Mouse (Mus musculus) liver, embryonic 14.5 days (tissue): ENCODE results near the gene Ubtd1. TPM values are rescaled to one million over a fixed set of nuclear protein-coding genes. Genes with fewer than 3 reads are reported as not detected.

Experiments
- ATAC-seq: fragments of 200-750 bp; cut with Nextera tagmentation; 2 replicates; pipeline ENCODE4 v1.8.0; 2017; ENCODE audit warnings: moderate number of reproducible peaks, mild to moderate bottlenecking, moderate library complexity; ENCODE audit not compliant: insufficient read depth
- DNase-seq, 3 experiments: peaks; one replicate each; pipeline ENCODE4 v3.0.0-alpha.2; 2012 to 2013; ENCODE audit warnings: low read depth in 3 of 3, low spot score in 3 of 3
- H3K27ac ChIP-seq: fragments of 300-500 bp; sonication (generic); 2 replicates; pipeline ENCODE4 v1.5.1; 2014; ENCODE audit warnings: moderate library complexity, mild to moderate bottlenecking, control low read depth, inconsistent platforms
- H3K27me3 ChIP-seq: fragments of 300-500 bp; sonication (generic); 2 replicates; pipeline ENCODE4 v1.6.1; 2014; ENCODE audit warnings: mild to moderate bottlenecking, low read length, moderate library complexity; ENCODE audit not compliant: control insufficient read depth, insufficient read depth
- H3K36me3 ChIP-seq: fragments of 300-500 bp; sonication (generic); replicated peaks from 2 replicates; pipeline ENCODE4 v1.6.1; 2014; ENCODE audit warnings: low read depth; ENCODE audit not compliant: control insufficient read depth, insufficient read depth
- H3K4me1 ChIP-seq, 2 experiments: fragments of 200-500 bp in 1 of 2; fragments of 300-500 bp in 1 of 2; sonication (generic) in 1 of 2; replicated peaks; 2 replicates each; pipeline ENCODE4 v1.6.1; 2012 to 2014; ENCODE audit warnings: antibody characterized with exemption in 1 of 2, inconsistent platforms in 1 of 2, low read length in 1 of 2; ENCODE audit not compliant: control insufficient read depth in 2 of 2, insufficient read depth in 2 of 2
- H3K4me2 ChIP-seq: fragments of 300-500 bp; sonication (generic); 2 replicates; pipeline ENCODE4 v1.6.1; 2014; ENCODE audit warnings: low read depth, mild to moderate bottlenecking, control low read depth, moderate library complexity
- H3K4me3 ChIP-seq, 2 experiments: fragments of 200-500 bp in 1 of 2; fragments of 300-500 bp in 1 of 2; sonication (generic) in 1 of 2; 2 replicates each; pipeline ENCODE4 v1.5.1; 2012 to 2014; ENCODE audit warnings: low read depth in 2 of 2, low read length in 2 of 2, mild to moderate bottlenecking in 2 of 2, control low read depth in 1 of 2, inconsistent platforms in 1 of 2, moderate library complexity in 1 of 2; ENCODE audit not compliant: insufficient read depth in 1 of 2
- H3K9ac ChIP-seq: fragments of 300-500 bp; sonication (generic); replicated peaks from 2 replicates; pipeline ENCODE4 v1.6.1; 2014; ENCODE audit warnings: mild to moderate bottlenecking, control low read depth, moderate library complexity
- H3K9me3 ChIP-seq: fragments of 300-500 bp; sonication (generic); 2 replicates; pipeline ENCODE4 v1.6.1; 2016; ENCODE audit warnings: low read length, mixed read lengths; ENCODE audit not compliant: control insufficient read depth
- CTCF ChIP-seq: IDR thresholded peaks from 2 replicates; pipeline ENCODE4 v1.5.1; 2016; ENCODE audit warnings: antibody characterized with exemption, low read depth, control low read depth
- EP300 ChIP-seq: IDR thresholded peaks from 2 replicates; pipeline ENCODE4 v1.6.1; 2016; ENCODE audit warnings: antibody characterized with exemption, low read depth
- whole genome bisulfite sequencing: fragments of 180-500 bp; shearing (Covaris S2); extraction: QIAGEN DNeasy Blood & Tissue Kit; methylation state at CpG from one replicate; pipeline ENCODE4 v1.1.7; 2014; ENCODE audit not compliant: insufficient replicate concordance; 5-methylcytosine and 5-hydroxymethylcytosine counted together
- polyA plus RNA-seq, 2 experiments: library from polyadenylated mRNA; depleted of rRNA in 1 of 2; stranded (reverse) in 1 of 2; unstranded in 1 of 2; fragments of >200 nt; fragmentation: Nextera tagmentation in 1 of 2; extraction: Ambion mirVana in 1 of 2; gene quantifications; 2 replicates each; pipeline versions ENCODE4 v1.2.1 to v1.2.3; 2012 to 2014

Gene Ubtd1
- polyA plus RNA-seq, 2 experiments, result 2.0 to 4.2 TPM

DNA sequence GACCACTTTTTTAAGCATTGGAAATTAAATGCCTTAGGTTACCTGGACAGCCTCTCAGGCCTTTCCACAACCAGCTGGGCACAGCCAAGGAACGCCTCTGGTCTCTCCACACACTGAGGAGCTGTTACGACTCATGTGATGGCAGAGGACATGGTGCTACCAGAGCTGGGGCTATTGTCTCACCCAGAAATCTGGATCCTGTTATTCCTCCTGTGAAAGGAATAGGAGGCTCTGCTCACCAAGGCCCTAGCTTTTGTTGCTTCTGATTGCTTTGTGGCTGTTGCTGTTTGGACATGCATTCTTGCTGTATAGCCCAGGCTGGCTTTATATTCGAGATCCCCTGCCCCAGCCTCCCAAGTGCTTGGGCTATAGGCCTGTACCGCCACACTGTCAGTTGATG lies 34.7 kb downstream of the Ubtd1 start:
- Histone ChIP-seq H3K4me2 (no peak overlapping the region), H3K9ac (no peak overlapping the region), H3K4me3 (no peak overlapping the region), H3K9me3 (no peaks in the 10 kb centered on the region), H3K27ac (no peak overlapping the region), H3K27me3 (no peaks in the 10 kb centered on the region), H3K36me3 (no peaks in the 10 kb centered on the region), H3K4me1 (no peaks in the 10 kb centered on the region; a peak in 1 of 4 replicates)
- ATAC-seq, result no peak
- no peak for DNase-seq
- 53% methylated on average over 4 of the region's 4 CpGs for WGBS
- TF ChIP-seq CTCF (no peak), EP300 (no peak)

DNA sequence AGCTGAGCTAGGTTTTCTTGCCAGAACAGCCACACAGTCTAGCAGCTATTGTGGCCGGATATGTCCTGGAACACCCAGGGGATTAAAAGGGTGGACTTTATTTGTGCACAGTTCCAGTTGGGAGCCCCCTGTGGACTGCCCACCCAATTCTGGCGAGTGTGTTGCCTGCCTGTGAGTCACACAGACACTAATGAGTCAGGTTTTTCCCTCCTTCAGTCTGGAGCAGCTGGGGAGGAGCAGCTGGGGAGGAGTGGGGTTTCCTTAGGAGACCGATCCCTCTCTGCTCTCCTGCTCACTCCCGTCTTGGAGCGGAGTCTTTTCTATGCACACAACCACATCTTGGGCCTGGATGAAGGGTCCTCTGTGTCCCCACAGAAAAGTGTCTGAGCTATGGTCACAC lies 35.3 kb downstream of the Ubtd1 start:
- Histone ChIP-seq H3K27me3 (no peaks in the 10 kb centered on the region), H3K9me3 (no peaks in the 10 kb centered on the region), H3K4me2 (no peak overlapping the region), H3K9ac (no peak overlapping the region), H3K4me1 (no peaks in the 10 kb centered on the region; a peak in 1 of 4 replicates), H3K36me3 (no peaks in the 10 kb centered on the region), H3K27ac (no peak overlapping the region), H3K4me3 (no peak overlapping the region)
- no peak for ATAC-seq
- DNase-seq, result no peak
- 64% methylated on average over 5 of the region's 5 CpGs for WGBS
- TF ChIP-seq EP300 (no peak), CTCF (no peak)

DNA sequence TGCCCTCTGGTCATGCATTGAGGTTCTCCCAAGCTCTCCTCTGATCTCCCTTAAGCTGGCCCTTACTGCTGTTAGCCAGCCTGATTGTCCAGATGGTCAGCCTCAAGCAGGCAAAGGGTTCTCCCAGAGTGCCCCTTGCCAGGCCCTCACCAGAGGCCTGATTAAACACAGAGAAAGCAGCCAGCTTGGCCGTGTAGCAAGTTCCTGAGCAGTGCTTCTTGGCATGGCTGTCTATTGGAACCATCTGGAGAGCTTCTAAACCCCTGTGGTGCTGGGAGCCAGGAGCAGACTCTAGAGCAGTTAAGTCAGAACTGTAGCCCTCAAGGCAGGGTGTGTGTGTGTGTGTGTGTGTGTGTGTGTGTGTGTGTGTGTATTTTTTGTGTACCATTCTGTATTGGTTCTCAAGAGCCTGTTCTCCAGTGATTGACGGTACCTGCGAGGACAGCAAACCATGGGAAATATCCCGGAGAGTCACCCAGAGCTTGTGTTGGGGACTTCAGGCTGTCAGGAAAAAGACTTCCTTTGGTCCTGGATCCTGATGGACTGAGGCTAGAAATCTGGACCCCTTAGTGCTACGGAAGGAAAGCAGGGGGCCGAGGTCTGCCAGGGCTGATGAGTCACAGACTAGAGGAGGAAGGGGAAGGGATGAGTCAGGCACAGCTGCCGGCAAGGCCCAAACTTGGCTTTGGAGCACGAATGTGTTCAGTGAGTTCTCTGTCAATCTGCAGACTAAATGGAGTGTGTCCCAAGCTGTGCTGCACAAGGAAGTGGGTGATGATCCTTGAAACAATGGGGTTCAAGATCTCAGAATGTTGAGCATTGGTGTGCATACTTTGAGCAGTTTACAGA lies 36.1 kb downstream of the Ubtd1 start:
- 0 out of 2 replicates have a peak, but pooled peaks have one; percentile 23 for ATAC-seq

DNA sequence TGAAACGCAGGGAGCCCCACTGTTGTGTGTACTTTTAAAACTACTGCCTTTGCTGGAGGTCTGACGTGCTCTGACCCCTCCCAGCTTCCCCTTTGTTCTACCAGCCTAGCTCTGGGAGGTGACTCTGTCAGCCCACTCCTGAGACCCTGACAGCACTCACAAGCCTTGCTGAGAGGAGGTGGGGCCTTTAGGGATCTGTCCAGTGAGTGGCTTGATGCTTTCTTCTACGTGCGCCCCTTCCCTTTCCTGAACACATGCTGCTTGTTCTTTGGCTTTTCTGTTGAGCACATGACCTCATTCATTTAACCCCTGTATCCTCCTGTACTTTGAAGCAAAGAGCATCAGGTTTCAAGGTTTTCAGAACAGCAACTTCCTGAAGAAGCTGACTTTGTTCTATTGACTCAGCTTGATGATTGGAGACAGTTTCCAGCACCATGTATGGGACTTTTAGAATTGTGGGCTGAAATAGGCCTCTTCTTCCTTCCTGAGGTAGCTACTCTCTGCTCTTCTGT lies 37.5 kb downstream of the Ubtd1 start:
- ATAC-seq, result no peak
- DNase-seq, result no peak
- H3K36me3 ChIP-seq, result no peaks in the 10 kb centered on the region
- 38% methylated on average over 4 of the region's 4 CpGs for WGBS
- no peak overlapping the region for H3K9ac ChIP-seq
- H3K27ac ChIP-seq, result no peak overlapping the region
- no peaks in the 10 kb centered on the region for H3K27me3 ChIP-seq
- no peak overlapping the region for H3K4me3 ChIP-seq
- H3K4me2 ChIP-seq, result no peak overlapping the region
- H3K9me3 ChIP-seq, result no peaks in the 10 kb centered on the region
- TF ChIP-seq CTCF (no peak), EP300 (no peak)
- no peaks in the 10 kb centered on the region; a peak in 1 of 4 replicates for H3K4me1 ChIP-seq

More for the DNA sequence above, 36.1 kb downstream of the Ubtd1 start:
- Histone ChIP-seq H3K27me3 (no peaks in the 10 kb centered on the region), H3K9me3 (no peaks in the 10 kb centered on the region), H3K9ac (no peak overlapping the region), H3K4me2 (no peak overlapping the region), H3K4me1 (no peaks in the 10 kb centered on the region; a peak in 1 of 4 replicates), H3K36me3 (no peaks in the 10 kb centered on the region), H3K4me3 (no peak overlapping the region), H3K27ac (no peak overlapping the region)
- no peak for DNase-seq
- WGBS, result 31% methylated on average over 8 of the region's 8 CpGs
- no peak for TF ChIP-seq EP300

- WGBS, result 64% methylated on average over 10 of the region's 10 CpGs
- H3K9me3 ChIP-seq, result no peaks in the 10 kb centered on the region
- H3K27me3 ChIP-seq, result no peaks in the 10 kb centered on the region
- TF ChIP-seq CTCF (no peak), EP300 (no peak)
- no peak overlapping the region for H3K27ac ChIP-seq
- ATAC-seq (no peak), DNase-seq (no peak)
- no peaks in the 10 kb centered on the region for H3K36me3 ChIP-seq
- no peaks in the 10 kb centered on the region; a peak in 1 of 4 replicates for H3K4me1 ChIP-seq
- H3K4me2 ChIP-seq, result no peak overlapping the region
- H3K9ac ChIP-seq, result no peak overlapping the region
- no peak overlapping the region for H3K4me3 ChIP-seq
Observed at GRCm38 (mm10) chr19:42021681-42022541, 40.3 kb downstream of the Ubtd1 start.
